Mouse (Mus musculus): ENCODE measurements at regions not wholly inside any gene's neighbourhood (a gene's known extent, or its start where the extent isn't known, plus 50 kb on each side); places are given as distances from the start of the nearest gene placed in this dataset.
A peak's percentile ranks its signal among the peaks of the same experiment; 100 is the strongest.
"Not testable (repeated sequence)": the region's sequence is repeated elsewhere in the genome, so short reads cannot be mapped to it uniquely, and the experiment has no call there.

DNA sequence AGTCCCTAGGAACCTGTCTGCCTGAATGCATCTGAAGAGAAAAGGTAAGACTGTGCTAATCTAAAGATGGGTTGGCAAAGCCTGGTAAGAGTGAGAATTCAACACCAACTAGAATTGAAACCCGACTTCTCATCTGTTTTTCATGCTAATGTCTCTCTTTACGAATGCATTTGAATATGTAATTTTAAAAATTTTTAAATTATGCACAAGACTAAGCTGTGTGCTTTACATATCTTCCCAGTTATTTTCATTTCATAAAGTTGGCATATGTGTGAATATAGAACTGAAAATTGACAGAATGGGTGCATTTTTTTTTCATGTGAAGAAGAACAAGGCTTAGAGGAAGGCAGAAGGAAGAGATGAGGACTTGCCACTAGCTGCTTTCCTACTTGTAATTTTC, 267.2 kb upstream of the Ube2e3 start:
- no peak for DNase-seq (ENCODE audit: low read depth)

DNA sequence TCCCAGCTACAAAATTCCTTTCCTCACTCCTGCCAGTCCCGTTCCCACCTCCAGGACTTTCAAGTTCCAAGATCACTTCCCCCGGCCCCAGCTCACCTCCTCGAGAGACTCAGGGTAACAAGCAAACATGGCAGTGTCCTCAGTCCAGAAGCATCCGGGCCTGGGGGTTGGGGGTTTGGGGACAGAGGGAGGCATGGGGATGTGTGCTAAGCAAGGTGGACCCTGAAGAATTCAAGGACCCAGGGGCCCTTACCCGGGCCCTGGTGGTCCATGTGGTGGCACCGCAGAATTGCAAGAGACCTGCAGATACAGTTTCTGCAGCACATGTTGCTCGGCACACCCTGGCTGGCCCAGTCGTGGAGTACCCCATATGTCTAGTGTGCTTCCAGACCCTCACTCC, 269.9 kb upstream of the Ube2e3 start:
- DNase-seq (ENCODE audit: low read depth) = no peak

DNA sequence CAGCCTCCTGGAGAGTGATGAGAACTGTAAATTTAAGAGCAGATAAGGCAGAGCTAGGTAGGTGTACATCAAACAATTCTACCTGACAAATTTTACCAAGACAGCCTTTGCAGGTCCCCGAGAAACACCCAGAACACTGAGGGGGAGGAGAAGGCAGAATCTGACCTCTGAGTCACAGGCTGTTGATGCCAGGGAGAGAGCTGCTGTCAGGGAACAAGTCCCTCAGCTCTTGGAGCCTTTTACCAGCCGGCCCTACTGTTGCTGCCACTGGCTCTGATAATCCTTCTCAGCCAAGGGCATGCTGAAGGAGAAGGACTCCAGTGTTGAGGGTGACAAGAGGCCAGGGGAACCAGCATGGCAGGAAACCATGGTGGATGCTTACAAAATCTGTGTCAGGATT, 271.7 kb upstream of the Ube2e3 start:
- DNase-seq (ENCODE audit: low read depth) = no peak

DNA sequence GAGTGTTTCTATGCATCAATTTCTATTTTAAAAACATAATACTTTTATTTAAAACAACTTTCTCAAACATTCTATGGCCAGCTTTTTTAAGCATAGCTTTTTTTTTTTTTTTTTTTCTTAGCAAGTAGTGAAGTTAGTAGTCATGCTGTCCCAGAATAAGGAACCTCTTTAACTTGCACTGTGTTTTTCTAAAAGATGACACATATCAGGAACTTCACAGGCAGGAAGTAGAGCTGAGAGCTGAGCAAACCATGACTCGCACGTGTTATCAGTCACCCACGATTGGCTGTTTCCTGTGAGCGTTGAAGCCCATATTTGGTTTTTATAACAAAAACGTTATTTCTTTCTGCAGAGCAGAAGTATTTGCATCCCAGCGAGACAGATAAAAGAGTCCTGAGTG, 287.9 kb upstream of the Ube2e3 start:
- peak; percentile 24 for DNase-seq (ENCODE audit: low read depth)

DNA sequence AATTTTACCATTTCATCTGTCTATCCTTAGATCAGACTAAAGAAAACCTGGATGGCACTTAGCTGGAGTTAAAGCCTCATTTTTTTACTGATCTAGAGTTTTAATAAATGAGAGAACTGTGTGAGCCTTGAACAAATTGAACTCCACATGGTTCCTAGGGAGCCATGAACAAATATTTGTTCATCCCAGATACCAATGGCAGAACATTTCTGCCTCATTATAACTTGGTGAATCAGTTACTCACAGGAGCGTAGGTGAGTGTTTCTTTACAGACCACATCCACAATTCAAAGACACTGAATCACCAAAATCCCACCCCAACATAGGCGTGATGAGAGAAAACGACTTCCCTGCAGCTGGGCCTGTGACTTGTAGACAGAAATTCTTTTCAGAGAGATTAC, 295.4 kb upstream of the Ube2e3 start:
- DNase-seq (ENCODE audit: low read depth) = no peak

DNA sequence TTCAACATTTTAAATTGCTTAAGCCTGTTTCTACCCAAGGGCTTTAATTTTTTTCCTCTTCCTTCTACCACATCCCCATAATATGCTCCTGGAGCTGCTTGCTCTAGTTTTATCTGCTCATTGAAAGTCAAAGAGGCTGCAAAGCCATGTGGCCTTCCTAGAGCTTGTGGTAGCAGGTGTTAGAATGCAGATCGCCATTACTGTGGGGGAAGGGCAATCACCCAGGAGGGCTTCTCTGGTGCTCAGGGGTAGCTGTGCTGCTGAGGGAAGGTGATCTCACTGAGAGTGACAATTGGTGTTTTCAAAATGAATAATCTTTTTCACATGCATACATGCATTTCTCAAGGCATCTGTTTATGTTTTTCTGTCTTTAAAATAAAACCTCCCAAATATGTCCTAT, 309.8 kb upstream of the Ube2e3 start:
- DNase-seq (ENCODE audit: low read depth) = no peak

DNA sequence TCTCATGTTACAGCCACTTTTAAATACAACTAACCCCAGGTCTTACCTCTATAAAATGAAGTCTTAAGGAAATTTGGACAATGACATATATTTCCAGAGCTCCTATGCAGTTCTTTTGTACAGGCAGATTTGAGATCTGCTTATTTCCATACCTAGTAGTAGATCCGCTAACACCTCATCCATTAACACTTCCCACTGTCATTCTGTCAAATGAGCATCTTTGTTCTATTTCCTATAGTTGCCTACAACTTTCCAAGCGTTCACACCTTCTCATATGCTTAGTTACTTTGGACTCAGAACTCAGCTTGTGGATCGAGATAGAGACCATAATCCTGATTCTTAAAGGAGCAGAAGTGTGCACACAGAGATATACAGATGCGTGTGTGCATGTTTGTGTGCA, 316.8 kb upstream of the Ube2e3 start:
- no peak for DNase-seq (ENCODE audit: low read depth)

DNA sequence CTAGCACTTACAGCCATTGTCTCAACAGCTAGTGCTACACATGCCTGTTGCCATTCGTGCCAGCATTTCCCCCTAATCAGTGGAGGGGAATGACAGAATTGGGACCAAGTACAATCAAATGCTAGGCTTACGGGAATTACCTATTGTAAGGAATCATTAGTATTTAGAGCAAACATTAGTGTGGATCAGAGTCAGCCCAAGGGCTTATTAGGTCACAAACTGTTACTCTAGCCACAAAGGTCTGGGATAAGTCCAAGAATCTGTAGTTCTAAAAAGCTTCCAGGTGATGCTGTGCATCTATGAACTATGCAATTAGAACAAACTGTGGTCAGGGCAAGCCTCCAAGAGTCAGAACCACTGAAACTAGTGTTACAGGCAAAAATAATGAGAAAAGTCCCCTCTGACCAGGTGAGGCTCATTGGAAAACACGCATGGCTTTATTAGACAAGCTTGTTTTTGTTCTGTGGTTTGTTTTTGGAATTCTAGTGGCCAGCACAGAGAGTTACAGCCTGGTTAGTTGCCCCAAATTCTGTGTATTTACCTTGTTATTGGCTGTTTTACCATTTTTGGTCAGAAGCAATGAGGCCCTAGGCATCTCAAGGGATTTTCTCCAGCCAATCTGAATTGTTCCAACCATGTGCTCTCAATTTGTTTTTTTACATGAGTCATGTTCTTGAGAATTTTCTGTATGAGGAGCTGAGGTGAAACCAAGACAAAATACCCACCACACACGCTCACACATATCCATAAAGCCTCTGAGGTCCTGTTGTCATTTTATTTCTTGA, 319.0 kb upstream of the Ube2e3 start:
- DNase-seq (ENCODE audit: low read depth) = no peak

DNA sequence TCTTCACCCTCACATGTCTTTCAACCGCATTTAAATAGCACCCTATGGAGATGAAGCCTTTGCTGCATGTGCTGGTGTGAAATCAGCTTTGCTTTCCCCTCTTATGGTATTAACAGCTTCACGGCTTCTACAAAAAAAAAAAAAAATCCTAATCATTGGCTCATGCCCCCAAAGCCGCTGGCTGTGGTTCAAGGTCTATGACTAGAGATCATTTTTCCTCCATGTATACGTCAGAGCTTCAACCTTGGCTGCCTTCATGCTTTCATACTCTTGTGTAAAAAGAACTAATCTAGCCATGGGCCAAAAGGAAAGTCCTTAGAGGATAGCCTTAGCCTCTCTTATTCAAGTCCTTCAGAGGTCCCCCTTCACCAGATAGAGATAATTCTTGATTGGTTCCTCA, 320.6 kb upstream of the Ube2e3 start:
- DNase-seq (ENCODE audit: low read depth) = no peak

DNA sequence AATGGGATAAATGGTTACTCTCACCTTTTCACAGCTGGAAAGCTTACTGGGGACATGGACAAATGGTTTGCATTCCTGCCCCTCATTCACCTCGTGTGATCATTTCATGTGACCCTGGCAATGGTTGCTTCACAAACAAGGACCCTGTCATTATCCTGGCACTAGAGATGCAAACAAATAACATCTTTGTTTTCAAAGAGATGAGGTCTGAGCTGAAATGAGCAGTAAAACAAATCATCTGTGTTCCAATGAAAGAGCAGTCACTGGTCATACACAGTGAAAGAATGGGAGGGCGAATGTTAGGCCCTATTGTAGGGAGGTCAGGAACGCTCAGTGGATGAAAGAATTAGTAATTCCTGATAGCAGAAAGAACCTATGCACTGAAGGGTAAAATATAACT, 327.5 kb upstream of the Ube2e3 start:
- no peak for DNase-seq (ENCODE audit: low read depth)

DNA sequence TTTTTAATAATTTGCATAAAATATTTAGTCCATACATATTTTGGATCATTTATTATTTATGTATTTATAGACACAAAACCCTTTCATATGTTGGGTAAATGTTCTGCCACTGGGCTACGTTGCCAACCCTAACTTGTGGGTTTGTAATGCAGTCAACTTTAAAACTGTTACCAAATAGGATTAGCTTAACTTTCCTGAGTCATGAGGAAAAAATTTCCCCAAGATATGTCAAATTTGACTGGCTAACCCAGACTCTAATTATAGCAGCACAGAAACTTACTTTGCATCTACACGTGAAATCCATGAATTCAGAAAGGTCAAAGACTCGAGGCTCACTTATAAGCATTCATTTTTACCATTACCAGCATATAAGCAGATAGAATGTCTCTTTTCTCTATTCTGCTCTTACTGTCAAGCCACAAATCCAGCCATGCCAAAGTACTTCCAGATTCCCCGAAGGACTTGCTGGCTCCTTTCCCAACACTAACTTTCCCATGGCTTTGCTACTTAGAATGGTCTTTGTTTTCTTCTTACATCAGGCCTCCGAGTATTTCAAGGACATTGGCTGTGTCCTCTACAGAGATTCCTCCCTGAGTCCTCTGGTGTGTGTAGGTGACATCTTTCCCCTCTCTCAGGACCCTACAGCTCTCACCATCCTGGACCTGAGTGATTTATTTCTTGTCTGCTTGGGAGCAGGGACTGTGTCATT, 328.2 kb upstream of the Ube2e3 start:
- no peak for DNase-seq (ENCODE audit: low read depth)

DNA sequence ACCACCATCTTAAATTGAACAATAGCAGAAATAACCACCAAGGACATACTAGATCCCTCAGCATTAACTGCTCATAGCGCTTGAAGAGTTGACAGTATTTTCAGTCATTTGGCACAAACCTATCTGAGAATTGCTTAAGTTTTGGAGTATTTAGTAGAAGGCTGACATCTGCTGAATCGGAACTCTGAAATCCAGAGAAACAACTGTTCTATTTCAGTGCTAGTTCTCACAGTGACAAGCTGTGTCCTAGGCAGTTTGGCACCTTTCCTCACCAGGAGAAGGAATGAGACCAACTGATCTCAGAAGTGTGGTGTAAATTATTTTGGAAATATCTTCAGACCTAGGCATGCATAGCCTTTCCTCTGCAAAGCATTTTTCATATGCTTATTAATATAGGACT, 330.4 kb upstream of the Ube2e3 start:
- no peak for DNase-seq (ENCODE audit: low read depth)

DNA sequence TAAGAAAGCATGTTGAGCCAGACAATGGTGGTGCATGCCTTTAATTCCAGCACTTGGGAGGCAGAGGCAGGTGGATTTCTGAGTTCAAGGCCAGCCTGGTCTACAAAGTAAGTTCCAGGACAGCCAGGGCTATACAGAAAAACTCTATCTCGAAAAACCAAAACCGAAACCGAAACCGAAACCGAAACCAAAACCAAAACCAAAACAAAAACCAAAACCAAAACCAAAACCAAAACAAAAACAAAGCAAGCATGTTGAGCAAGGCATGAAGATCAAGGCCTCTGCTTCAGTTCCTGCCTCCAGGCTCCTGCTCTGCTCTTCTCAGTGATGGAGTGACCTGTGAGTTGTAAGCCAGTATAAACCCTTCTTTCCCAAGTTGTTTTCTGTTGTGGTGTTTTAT, 334.0 kb upstream of the Ube2e3 start:
- DNase-seq (ENCODE audit: low read depth) = not testable (repeated sequence)

DNA sequence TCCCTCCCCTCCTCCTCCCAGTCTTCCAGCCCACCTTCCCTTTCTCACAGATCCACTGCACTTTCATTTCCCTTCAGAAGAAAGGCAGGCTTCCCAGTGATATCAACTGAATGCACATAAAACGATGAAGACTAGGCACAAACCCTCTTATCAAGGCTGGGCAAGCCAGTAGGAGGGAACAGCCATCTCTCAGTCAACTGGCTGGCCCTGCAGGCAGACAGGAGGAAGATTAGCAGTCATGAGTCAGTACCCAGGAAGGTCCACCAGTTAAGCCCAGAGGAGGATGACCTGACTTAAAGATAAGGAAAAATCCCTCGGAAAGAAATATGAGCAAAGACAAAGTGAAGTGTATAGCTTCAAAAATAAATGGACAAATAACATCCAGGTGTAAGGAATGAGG, 337.4 kb upstream of the Ube2e3 start:
- no peak for DNase-seq (ENCODE audit: low read depth)

DNA sequence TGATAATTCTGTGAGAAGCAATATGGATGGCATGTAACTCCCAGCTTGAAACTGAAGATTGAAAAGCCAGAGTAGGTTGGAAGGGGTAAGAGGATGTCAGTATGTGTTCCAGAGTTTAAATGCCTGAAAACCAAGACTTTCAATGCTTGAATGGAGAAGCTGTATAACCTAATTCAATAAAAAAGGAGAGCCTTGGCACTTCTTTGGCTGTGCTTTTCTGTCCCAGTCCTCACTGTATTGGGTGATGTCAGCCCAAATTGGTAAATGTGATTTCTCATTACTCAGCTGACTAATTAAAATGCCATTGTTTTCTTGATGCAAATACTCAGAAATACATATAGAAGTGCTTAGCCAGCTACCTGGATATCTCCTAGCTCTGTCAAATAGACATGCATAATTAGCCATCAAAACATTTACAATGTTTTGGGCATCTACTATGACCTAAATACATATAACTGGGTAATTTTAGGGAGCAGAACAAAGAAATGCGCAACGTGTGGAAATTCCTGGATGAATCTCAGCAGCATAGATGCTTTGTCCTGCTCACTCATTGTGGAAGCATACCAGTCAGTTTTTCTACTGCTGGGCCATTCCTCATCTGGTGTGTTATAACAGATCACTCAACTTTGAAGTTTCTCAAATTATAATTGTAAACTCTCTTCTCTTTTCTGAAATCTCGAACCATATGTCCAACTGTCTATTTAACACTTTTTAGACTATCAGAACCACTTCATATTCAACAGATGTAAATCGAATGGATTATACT, 347.5 kb upstream of the Ube2e3 start:
- DNase-seq (ENCODE audit: low read depth) = no peak

DNA sequence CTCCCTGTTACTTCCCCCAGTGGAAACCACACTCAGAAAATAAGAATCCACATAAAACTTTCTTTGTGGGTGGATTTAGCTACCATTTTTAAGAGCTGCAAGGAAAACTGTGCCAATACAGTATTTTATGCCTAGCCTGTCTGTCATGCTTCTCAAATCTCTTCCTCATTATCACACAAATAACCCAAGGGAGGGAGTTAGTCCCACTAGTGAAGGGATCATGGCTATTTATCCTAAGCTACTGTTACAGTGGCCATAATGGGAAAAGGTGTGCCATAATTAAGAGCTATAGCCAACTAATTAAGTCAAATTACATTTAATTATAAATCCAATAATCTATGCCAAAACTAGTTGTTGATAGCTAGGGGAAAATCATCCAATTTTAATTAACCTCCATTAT, 374.8 kb upstream of the Ube2e3 start:
- DNase-seq (ENCODE audit: low read depth) = no peak

DNA sequence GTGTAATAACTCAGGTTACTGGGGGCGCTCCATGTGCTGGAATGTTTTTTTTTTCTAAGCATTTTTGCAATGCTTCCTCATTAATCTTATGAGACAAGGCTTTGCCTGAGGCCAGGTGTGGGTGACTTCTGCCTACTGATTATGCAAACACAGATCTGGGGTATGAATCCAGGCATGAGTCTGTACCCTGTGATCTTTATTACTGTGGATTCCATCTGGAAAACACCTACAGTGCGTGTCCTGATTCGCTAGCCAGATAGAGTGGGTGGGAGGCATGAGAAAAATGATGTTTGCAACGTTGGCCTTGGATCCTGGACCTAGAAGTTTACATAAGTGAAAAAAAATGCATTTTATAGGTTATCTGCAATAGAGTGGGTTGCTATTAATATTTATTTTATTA, 387.9 kb upstream of the Ube2e3 start:
- no peak for DNase-seq (ENCODE audit: low read depth)

DNA sequence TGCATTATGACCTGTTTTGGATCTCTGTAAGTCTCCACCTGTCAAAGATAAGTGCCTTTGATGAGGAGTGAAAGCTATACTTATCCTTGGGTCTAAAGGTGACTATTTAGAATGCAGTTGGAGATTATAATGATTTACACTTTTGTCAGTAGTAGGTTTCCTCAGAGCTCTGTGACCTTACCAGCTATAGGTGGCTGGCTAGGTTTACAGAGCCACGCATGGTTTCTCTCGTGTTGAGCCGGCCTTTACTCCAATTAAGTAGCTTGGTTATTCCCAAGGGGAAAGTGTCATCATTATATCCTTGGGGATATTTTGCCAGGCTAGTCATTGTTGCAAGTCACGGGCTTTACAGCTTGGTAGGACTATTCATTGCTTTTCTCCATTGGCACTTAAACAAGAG, 408.5 kb upstream of the Ube2e3 start:
- DNase-seq (ENCODE audit: low read depth) = no peak

DNA sequence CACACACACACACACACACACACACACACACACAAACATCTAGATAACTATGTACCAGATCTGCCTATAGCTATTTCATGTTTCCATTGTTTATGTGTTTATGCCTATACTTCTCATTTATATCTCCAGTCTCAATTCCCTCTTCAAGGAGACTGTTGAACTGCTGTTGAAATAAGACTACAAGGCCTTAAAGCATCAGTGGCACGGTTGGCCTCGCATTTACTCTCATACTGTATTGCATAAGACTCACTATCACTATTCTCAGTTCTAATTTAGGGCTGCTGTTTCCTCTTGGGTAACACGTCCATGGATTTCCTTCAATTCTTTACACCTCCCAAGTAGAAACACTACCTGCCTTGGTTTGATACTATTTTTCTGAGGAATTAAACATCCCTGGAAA, 414.5 kb upstream of the Ube2e3 start:
- DNase-seq (ENCODE audit: low read depth) = no peak

DNA sequence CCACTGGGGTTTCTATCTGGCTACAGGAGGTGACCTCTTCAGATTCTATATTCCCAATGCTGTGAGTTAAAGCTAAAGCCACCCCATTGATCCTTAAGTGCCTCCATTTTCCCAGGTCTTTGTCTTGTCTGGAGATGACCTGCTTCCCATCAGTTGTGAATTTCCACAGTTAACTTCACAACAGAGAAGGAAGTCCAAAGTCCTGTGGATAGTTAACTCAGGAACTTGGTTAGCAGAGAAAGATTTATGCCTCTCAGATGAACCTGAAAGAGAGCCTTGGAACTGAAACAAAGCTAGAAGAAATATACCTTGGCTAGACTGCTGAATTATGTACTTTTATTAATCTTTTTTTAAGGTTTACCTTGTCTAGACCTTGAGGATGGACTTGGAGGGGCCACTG, 431.1 kb upstream of the Ube2e3 start:
- no peak for DNase-seq (ENCODE audit: low read depth)

DNA sequence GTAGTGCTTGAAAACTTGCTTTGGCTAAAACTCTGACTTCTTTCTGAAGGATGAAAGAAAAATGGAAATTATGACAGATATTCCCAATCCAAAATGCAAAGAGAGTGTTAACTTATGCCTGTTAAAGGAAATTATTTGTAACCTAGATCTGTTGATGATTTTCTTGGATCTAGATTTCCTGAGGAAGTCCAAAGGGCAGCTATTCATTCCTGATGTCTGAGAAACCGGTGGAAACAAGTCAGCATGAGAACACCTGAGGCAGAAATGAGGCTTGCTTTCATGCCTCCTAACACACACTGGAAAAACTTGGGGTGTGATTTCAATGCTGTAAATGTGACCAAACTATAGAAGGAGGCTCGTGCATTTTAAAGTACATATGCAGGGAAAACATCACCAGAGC, 432.9 kb upstream of the Ube2e3 start:
- no peak for DNase-seq (ENCODE audit: low read depth)

DNA sequence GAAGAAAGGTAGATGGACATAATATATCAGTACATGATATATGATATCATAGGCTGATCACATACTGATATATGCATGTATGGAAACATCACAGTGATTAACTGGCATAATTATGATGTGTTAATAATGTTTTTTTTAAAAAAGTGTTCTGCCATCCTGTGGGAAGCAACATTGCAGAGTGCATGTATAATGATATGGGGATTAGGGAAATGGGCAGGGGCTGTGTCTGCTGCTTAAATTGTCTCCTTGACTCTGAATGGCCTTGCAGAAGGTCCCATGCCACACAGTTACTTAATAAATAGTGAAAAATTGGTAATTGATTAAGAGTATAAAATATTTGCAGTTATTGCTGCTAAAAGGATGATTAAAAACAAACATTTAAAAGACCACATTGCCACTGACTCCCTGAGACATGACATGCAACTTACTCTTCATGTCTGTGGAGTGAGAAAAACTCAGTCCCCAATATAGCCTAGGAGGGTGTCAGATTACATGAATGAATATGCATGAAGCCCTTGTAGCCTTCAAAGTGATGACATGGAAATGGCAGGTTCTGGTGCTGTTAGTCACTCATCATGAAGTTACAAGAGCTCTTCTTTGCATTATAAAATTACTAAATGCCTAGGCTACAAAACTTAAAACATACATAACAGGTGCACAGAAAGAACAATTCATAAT, 440.1 kb upstream of the Ube2e3 start:
- DNase-seq (ENCODE audit: low read depth) = no peak

Data from c-Kit-positive CD71-negative TER-119-negative erythroid progenitor cells, embryonic 14.5 days (primary cell).